Mouse (Mus musculus) cerebellum, adult (tissue): ENCODE measurements at regions not wholly inside any gene's neighbourhood (a gene's known extent, or its start where the extent isn't known, plus 50 kb on each side); places are given as distances from the start of the nearest gene placed in this dataset.
A peak's percentile ranks its signal among the peaks of the same experiment; 100 is the strongest.

Source experiments
- ATAC-seq: cut with Nextera tagmentation; 2 replicates; pipeline ENCODE4 v1.9.2; 2017; ENCODE audit warnings: mild to moderate bottlenecking, moderate library complexity, mixed read lengths; ENCODE audit not compliant: insufficient number of reproducible peaks, low FRiP score, low TSS enrichment

DNA sequence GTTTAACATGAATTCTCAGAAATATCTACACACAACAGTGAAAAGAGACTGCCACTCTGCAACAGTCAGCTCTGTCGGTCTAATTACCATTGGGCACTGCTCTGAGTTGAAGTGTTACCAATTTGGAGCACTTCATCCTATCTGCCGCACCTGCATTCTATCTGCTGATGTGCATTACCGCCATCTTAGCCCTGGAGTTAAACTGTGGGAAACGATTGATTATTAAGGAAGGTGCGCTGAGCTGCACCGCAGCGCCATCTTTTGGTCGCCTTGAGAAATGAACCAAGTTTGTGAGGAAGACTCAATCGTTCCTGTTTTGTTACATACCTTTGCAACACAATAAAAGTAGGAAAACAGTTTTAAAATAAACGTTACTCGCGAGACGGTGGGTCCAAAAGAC is 110.5 kb downstream of the Rergl start:
- no peak for ATAC-seq

DNA sequence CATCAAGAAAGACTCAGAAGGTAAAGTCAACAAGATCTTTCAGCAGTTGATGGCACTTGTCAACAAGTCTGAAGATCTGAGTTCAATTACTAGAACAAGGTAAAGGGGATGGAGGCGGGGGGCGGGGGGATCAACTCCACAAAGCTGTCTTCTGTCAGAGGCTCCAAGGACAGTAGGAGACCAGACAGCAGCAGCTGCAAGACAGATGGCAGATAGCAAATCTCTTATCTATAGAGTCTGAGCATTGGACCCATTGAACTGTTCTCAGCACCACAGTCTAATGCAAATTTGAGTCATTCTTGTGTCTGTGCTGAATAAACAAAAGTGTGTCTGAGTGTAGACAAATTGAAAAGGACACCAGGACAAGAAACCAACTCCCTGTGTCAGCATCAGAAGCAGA is 150.8 kb downstream of the Rergl start:
- no peak for ATAC-seq

DNA sequence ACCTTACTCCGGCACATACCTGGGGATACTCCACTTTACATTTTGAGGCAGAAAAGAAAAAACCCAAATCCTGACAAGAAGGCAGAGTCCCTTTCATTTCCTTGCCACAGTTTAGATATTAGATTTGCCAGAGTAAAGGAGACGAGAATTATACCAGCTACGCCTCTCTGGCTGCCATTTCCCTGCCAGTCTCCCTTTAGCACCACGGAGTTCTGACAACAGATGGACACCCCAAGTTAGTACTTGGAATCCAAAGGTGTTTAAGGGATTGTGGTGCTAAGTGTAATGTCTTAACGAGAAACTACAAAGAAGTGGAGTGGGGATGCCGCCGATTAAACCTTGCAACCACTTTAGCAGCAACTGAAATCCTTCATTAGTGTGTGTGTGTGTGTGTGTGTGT is 176.6 kb downstream of the Rergl start:
- ATAC-seq = no peak

DNA sequence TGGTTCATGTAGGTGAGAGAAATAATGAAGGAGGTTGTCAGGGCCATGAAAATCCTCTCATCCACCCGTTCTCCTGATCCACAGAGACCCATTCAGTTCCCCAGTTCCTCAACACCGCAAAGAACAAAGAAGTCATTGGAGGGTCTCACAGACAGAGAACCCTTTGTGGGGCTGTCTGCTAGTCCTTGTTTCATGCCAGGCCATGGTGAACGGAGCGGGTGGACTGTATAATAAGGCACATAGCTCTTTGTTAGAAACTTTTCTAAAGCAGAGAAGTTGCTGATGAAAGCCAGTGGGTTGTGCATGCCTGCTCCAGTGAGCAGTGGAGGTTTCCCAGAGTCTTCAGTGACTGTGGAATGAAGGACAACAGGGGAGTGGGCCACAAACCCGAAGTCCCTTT is 194.1 kb downstream of the Rergl start:
- no peak for ATAC-seq

DNA sequence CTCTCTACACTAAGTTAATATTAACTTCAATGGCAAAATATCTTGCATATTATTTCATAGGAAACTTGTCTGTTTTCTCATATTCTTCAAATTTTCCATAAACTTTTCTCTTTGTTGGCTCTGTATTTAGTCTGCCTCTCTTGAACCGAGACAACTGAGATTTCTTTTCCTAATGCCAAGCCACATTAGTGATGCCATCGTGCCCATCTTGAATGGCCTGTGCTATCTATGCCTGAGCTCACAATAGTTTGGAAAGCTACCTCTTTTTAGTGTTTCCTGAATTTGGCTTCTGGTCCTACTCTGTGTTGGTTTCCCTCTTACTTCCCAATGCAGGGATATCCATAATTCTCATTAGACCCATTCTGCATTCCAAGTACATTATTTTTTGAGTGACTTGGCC is 197.5 kb downstream of the Rergl start:
- no peak for ATAC-seq

DNA sequence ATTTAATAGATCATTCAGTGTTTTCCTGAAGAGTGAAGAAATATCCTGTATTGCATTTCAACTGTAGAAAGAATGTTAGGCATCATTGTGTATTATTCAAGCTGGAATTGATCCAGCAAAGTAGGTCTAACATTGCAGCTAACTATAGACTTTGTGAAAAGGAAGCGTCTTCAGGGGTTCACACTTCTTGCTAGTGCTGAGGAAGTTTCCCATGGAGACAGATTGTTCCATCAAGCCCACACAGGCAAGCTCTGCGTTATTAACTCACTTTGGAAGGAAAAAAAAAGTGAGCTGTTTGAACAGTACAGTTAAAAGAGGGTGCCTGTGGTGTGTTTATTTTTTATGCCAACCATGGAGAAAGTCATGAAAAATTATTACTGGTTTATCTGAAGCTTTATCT is 206.1 kb downstream of the Rergl start:
- ATAC-seq = no peak

DNA sequence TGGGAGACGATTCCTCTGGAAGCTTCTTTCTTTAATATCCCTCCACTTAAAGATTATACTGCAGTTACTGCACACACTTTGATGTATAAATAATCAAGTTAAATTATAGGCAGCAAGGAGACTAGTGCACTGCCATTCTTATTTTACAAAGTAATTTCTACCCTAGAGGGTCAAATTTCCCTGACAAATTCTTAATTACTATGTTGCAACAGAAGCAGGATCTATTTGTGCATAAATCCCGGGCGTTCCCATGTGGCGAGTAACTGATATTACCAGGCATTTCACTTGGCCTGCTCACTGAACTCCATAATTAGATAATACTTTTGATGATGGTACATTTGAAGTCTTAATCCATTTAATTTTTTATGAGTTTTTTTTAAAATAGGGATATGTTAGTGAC is 222.7 kb downstream of the Rergl start:
- ATAC-seq = no peak

DNA sequence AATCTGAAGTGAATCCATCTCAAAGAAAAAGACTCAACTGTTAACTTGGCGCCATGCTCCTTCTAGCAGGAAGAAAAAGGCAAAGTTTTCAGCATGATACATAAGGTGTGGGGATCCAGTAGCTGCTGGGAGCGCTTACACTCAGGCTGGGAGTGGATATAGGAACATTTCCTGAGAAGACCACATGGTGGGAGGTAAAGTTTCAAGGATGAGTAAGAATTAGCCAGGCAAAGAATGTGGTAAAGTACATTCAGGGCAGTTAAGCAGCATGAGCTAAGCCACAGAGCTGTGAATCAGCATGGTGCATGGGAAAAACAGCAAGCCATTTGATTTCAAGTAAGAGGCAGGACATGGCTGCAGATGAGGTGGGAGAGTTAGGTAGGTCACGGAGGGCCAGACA is 226.3 kb downstream of the Rergl start:
- ATAC-seq = no peak

DNA sequence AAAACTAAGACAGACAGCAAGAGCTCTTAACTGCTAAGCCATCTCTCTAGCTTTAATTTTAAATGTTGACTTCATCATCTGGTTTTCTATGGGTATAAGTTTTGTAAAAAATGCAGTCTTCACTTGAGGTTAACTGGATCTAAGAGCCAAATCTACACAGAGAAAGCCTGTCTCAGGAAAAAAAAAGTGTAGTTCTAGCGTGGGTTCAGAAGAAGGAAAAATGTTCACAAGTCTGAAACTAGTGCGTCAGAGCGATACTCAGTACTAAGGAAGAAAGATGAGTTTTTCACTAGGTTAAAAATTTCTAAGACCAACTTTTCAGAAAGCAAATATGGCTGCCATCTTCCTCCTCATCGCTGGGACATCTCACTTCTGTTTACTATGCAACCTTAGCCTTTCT is 248.1 kb downstream of the Rergl start:
- no peak for ATAC-seq

DNA sequence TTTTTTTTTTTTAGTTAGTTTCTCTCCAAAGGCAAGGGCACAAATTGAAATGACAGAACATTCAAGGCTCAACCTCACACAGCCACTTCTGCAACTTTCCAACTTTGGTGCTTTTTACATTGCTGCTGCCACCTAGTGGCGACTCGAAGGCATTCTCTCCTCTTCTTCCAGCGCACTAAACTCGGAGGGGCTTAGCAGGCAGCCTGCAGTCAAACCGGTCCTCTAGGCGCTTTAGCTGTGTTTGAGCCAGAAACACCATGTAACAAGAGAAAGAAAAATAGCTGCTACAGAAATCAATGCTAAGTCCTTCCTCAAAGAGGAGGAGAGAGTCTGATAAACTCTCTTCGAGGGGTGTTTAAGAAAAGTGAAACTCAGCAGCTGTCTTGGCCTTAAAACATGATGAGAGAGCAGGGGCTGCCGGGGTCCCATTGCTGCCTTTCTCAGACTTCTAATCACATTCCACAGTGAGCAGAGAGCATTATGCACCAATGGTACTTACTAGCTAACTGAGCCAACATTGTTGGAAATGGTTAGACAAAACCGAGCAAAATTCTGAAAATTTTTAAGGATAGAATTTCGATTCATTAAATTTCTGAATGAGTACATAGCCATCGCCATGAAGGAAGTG is 252.7 kb downstream of the Rergl start:
- ATAC-seq = 0 out of 2 replicates have a peak, but pooled peaks have one; percentile 41

DNA sequence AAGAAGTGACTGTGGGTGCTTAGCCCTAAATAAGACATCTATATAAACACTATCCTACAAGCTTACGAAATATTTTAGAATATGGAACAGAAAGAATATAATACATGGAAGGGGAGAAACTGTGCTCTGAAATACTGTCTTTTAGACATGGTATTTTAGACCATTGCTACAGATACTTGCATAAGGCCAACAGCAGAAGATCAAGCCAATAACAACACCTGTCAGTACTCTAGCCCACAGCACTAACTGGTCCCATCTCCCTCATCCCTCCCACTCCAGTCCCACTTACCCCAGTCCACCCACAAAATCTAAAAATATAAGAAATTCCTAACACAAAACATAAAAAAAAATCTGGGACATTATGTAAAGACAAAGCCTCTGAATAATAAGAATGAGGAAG is 275.6 kb downstream of the Rergl start:
- ATAC-seq = no peak

DNA sequence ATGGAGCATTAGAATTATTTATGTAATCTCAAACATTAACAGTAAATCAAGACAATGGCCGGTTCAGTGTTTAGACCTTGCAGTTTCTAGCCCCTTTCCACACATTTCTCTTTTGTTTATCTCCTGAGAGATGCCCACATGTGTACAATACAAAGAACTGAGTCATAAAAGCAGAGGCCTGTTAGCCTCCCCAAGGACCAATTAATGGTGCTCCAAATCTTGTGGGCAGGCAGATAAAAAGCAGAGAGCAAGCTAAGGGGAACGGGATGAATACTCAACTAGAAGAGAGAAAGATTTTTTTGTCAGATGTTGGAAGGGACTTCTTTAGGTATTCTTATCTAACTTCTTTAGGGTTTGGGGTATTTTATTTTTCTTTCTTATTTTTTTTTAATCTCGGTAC is 287.3 kb downstream of the Rergl start:
- ATAC-seq = no peak

DNA sequence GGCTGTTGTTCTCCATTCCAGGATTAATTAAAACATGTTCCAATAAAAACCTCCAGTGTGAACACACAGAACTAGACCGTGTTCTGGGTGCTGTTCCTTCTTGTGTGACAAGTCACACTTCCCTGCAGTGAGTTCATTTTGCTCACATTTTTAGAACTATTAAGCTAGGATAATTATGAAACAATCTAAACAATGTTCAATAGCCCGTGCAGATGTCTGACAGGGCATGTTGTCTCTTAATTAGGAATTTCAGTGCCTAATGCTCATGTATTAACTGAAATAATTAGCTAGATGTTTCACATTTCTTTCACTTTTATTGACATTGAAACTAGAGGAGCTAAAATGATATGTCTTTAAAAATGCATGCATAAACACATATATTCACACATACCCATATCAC is 291.5 kb downstream of the Rergl start:
- ATAC-seq = no peak

DNA sequence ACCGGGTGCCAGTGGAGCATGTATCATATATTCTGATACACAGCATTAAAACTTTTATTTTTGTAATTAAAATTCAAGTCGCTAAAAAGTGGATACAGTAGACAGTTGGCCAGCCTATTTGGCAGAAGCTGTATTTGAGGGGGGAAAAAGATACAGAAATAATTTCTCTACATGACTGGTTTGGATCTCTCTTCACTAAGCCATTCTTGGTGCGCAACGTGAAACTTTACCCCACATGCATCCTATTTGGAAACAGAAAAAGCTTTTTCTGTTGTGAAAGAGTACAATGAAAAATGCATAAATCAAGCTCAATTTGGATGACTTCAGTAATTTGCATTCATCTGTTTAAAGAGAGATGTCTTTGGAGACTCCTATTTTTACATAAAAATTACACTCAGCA is 303.2 kb downstream of the Rergl start:
- no peak for ATAC-seq

DNA sequence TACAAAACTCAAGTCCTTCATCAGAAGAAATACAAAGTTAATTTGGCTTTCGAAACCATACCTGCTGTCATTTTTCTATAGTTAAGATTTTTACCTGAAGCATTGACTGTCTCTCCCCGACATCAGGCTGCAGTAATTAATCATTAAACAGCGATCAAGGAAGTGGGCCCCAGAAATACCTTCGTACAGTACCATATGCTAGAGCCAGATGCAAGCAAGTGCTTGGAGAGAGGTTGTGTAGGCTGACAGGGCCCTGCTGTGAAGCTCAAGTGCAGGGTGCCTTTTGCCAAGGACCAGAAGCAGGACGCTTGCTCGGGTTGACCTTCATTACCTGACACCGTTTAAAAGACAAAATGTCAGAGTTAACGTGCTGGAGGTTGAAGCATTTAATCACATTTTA is 315.3 kb downstream of the Rergl start:
- ATAC-seq = no peak

DNA sequence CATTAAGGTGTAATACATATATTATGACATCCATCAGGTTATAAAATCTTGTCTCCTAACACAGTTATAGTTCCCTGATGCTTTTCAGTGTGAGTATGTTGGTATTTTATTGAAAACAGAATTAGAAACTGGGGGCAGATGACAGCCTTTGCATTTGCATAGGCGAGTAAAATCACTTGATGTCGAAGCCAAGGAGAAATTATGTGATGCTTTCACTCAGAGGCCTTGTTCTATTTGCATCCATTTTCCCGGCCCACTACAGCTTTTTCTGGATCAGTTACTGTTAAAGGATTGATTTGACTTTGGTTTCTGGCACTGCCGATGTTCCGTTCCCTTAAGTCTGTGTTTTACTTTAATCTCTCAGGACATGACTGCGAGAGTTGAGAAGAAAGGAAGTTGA is 341.4 kb downstream of the Rergl start:
- ATAC-seq = no peak

DNA sequence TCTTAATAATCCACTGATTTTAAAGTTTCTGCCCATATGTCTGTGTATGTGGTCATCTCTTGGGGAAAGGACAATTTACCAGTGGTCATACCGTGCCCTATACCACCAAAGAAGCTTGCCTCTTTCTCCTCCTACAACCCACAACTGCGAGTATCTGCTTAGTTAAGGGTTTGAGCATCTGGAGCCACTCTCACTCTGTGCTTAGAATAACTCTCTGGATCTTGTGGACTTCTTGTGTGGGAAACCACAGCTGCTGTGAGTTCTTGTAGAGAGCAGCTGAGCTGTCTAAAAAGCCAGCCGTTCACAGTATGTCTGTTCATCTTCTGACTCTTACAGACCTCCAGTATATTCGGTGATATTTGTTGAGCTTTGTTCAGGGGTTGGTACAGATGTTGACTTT is 342.0 kb downstream of the Rergl start:
- no peak for ATAC-seq

DNA sequence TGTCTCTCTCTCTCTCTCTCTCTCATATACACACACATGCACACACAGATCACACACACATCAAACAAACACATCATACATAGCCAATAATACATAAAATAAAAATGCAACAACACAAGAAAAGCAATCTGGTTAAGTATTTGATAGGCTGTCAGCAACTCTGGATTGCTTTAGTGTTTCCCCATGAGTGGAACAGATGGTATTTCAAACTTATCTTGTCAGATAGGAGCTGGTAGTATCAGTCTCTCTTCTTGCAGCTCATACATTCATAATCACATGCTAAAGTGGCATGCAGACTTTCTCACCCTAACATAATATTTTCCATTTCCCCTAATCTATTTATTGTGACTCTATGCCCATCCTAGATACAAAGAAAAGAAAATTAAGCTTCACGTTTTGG is 347.0 kb downstream of the Rergl start:
- ATAC-seq = no peak

DNA sequence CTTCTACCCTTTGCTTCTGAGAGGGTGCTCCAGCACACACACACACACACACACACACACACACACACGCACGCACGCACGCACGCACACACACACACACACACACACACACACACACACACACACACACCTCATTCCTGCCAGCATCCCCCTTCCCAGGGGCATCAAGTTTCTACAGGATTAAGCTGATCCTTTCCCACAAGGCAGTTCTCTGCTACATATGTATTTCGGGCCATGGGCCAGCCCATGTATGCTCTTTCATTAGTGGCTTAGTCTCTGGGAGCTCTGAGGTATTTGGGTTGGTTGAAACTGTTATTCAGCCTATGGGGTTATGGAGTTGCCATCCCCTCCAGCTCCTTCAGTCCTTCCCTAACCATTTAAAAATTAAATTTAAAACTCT is 366.1 kb downstream of the Rergl start:
- no peak for ATAC-seq

DNA sequence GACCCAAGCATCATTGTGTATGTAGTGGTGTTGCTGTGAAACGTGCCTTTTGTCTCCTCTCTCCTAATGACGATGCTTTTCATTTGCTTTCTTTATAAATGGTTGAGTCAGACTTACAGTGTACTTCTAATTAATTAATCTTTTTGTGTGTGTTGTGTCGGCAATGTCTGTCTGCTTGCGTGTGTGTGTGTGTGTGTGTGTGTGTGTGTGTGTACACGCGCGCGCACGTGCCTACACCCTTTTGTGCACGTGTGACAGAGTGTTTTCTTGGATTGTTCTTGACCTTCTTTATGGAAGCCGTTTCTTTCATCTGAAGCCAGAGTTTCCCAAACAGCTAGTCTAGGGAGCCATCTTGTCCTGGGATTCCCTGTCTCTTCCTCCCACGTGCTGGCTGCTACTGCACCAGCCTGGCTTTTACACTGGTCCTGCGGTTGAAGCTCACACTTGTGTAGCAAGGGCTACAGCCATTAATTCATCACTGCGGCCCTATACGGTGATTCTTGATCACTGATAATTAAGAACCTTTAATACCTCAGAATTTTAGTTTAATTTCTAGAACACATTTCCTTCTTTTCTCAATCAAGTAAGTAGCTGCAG is 369.6 kb downstream of the Rergl start:
- ATAC-seq = no peak

DNA sequence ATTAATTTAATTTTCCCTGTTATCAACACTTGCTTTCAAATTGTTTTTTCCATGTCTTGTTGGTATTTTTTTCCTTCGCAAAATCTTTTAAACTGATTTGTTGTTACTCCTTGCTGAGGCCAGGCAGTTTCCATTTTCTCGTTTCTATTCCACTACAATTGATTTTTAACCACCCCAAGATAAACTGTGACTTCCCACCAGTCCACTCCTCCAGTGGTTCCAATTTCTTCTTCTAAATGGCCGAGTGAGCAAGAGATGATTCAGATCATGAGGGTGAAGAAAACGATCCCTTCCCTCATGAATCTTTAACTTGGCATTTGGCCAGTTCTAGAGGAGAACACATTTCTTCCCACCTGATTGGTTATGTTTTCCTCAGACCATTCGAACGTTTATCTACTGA is 393.5 kb downstream of the Rergl start:
- no peak for ATAC-seq

DNA sequence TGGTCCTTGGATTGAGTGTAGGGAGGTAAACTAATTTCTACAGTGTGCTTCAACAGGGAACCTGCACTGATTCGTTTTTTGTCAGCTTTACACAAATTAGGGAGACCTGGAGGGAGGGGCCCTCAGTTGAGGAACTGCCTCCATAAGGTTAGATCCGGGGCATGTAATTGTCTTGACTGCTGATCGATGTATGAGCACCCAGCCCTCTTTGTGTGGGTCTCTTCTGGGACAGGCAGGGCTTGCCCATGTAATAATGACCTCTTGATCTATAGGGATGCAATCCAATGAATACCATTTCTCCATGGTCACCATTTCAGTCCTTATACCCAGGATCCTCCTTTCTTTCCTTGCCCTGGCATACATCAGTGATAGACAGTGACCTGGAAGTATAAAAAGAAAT is 398.4 kb downstream of the Rergl start:
- ATAC-seq = no peak

DNA sequence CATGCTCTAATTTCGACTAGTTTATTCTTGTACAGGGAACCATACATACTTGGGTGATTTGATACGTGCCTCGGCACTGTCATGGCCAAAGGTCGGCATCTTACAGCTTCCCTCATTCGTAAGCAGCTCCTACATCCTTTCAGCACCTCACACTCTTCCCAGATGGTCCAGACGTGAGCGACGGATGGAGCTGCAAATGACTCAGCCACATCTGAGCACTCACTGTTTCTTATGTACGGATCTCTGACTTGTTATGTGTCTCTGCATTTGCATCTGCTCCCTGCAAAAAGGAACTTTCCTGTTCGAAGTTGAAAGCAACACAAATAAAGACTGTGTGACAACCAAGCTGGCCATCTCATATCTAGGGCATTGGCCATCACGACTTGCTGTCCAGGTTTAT is 402.5 kb downstream of the Rergl start:
- ATAC-seq = no peak
